Mouse (Mus musculus): ENCODE data around the gene Fbxl18. TPM values are rescaled to one million over a fixed set of nuclear protein-coding genes. Genes with fewer than 3 reads are reported as not detected.

The Fbxl18 gene
- total and polyA plus RNA-seq, 2 experiments from 2014 or later, result 27.5 to 52.8 TPM

DNA sequence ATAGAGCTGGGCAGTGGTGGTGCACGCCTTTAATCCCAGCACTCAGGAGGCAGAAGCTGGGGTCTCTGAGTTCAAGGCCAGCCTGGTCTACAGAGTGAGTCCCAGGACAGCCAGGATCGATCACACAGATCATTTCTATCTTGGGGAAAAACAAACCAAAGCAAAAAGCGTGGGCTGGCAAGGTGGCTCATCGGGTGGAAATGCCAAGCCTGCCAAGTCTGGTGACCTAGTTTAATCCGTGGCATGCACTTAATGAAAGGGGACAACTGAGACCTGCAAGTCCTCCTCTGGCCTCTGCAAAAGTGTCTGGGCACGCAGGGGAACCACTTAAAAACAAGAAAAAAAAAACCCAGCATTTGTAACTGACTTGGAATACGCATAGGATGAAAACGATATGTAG is 37.5 kb upstream of the Fbxl18 start:
- WGBS, result 73% methylated on average over 8 of the region's 8 CpGs

DNA sequence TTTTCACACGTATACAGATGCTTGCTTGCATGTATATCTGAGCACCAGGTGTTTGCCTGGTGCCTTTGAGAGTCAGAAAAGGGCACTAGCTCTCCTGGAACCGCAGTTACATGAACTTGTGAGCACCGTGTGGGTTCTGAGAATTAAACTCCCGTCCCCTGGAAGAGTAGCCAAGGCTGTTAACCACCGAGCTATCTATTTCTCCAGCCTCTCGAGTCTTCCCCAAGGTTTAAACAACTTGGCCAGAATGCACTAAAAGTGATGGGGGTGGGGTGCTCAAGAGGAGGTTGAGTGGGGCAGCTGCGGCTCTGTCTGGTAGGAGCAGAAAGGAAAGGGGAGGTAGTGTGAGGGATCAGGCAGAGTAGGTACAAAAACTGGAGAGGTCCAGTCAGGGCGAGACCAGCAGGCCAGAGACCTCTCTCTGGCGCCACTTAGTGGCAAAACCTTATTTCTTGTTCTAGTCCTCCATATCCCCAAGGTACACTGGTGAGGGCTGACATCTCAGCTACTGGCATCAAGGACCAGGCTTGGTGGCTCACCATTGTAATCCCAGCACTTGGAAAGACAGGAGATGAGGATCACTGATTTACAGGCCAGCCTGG is 37.0 kb upstream of the Fbxl18 start:
- Histone ChIP-seq H3K4me1 (ENCODE audit: insufficient read depth, low read length) (no peaks in the 10 kb centered on the region), H3K4me2 (ENCODE audit: low read depth, low read length, poor library complexity, severe bottlenecking) (no peak overlapping the region), H3K36me3 (ENCODE audit: insufficient read depth, low read length) (no peaks in the 10 kb centered on the region), H3K27me3 (ENCODE audit: insufficient read depth, low read length) (0 out of 2 replicates have a peak, but pooled peaks cover 4% of the 10 kb centered on the region), H3K4me3 (ENCODE audit: low read depth, low read length) (no peak overlapping the region), H3K9me3 (ENCODE audit: low read length) (no peaks in the 10 kb centered on the region), H3K9ac (replicated peaks; ENCODE audit: low read length, poor library complexity, severe bottlenecking) (no peak overlapping the region), H3K27ac (ENCODE audit: low read depth, low read length) (no peak overlapping the region)
- TF ChIP-seq CTCF (IDR thresholded peaks at IDR 0.05), result peak; percentile 60
- no peak for ATAC-seq (ENCODE audit: low FRiP score)
- 30% methylated on average over 9 of the region's 9 CpGs for WGBS
- DNase-seq (ENCODE audit: low spot score), result peak; percentile 68

More for the DNA sequence above, 37.5 kb upstream of the Fbxl18 start:
- no peak overlapping the region for H3K9ac ChIP-seq (replicated peaks; ENCODE audit: low read length, poor library complexity, severe bottlenecking)
- no peak overlapping the region for H3K4me3 ChIP-seq (ENCODE audit: low read depth, low read length)
- DNase-seq (ENCODE audit: low spot score) (no peak), ATAC-seq (ENCODE audit: low FRiP score) (no peak)
- no peaks in the 10 kb centered on the region for H3K9me3 ChIP-seq (ENCODE audit: low read length)
- no peak overlapping the region for H3K4me2 ChIP-seq (ENCODE audit: low read depth, low read length, poor library complexity, severe bottlenecking)
- H3K36me3 ChIP-seq (ENCODE audit: insufficient read depth, low read length), result no peaks in the 10 kb centered on the region
- no peak for TF ChIP-seq CTCF (IDR thresholded peaks at IDR 0.05)
- no peak overlapping the region for H3K27ac ChIP-seq (ENCODE audit: low read depth, low read length)
- 0 out of 2 replicates have a peak, but pooled peaks cover 4% of the 10 kb centered on the region for H3K27me3 ChIP-seq (ENCODE audit: insufficient read depth, low read length)
- no peaks in the 10 kb centered on the region for H3K4me1 ChIP-seq (ENCODE audit: insufficient read depth, low read length)

DNA sequence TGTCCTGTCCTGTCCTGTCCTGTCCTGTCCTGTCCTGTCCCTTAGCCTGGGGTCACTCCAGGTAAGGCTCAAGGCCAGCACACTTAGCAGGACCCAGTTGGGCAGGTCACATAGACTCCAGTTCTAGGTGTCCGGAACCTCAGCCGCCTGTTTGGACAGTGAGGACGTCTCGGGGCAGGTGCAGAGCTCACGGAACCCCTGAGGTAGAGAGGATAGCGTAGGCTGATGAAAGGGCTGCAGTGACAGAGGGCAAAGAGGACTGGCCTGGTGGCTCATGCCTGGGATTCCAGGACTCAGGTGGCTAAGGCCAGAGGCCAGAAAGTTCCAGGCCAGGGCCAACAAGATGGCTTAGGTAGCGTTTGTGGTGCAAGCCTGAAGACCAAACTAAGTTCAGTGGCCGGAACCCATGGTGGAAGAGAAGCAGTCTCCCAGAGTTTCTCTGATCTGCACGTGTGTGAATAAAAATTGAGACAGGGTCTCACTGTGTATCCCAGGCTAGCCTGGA is 36.1 kb upstream of the Fbxl18 start:
- Histone ChIP-seq H3K4me2 (ENCODE audit: low read depth, low read length, poor library complexity, severe bottlenecking) (no peak overlapping the region), H3K4me3 (ENCODE audit: low read depth, low read length) (no peak overlapping the region), H3K36me3 (ENCODE audit: insufficient read depth, low read length) (no peaks in the 10 kb centered on the region), H3K27me3 (ENCODE audit: insufficient read depth, low read length) (0 out of 2 replicates have a peak, but pooled peaks cover 4% of the 10 kb centered on the region), H3K27ac (ENCODE audit: low read depth, low read length) (no peak overlapping the region), H3K9me3 (ENCODE audit: low read length) (no peaks in the 10 kb centered on the region), H3K4me1 (ENCODE audit: insufficient read depth, low read length) (no peaks in the 10 kb centered on the region), H3K9ac (replicated peaks; ENCODE audit: low read length, poor library complexity, severe bottlenecking) (no peak overlapping the region)
- ATAC-seq (ENCODE audit: low FRiP score) (no peak), DNase-seq (ENCODE audit: low spot score) (no peak)
- 91% methylated on average over 9 of the region's 9 CpGs for WGBS
- TF ChIP-seq CTCF (IDR thresholded peaks at IDR 0.05), result no peak

DNA sequence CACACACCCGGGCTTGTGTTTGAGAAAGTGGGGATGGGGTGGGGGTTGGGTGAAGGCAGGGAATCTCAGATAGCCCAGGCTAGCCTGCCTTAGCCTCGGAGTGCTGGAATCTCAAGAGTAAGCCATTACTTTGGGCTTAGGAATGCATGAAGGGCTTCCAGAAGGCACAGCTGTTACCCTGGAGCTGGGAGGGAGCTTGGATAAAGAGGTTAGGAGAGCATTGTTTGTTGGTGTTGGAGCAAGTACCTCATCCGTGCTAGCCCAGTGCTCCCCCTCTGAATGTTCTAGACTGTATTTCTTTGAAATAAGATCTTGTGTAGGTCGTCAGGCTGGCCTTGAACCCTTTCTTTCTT is 34.2 kb upstream of the Fbxl18 start:
- Histone ChIP-seq H3K27ac (ENCODE audit: low read depth, low read length) (no peak overlapping the region), H3K27me3 (ENCODE audit: insufficient read depth, low read length) (0 out of 2 replicates have a peak, but pooled peaks cover 4% of the 10 kb centered on the region), H3K4me3 (ENCODE audit: low read depth, low read length) (peak overlapping the region; percentile 31), H3K4me2 (ENCODE audit: low read depth, low read length, poor library complexity, severe bottlenecking) (peak overlapping the region; percentile 58), H3K9ac (replicated peaks; ENCODE audit: low read length, poor library complexity, severe bottlenecking) (peak overlapping the region; percentile 51), H3K4me1 (ENCODE audit: insufficient read depth, low read length) (no peaks in the 10 kb centered on the region), H3K9me3 (ENCODE audit: low read length) (no peaks in the 10 kb centered on the region), H3K36me3 (ENCODE audit: insufficient read depth, low read length) (no peaks in the 10 kb centered on the region)
- no peak for TF ChIP-seq CTCF (IDR thresholded peaks at IDR 0.05)
- DNase-seq (ENCODE audit: low spot score), result no peak
- ATAC-seq (ENCODE audit: low FRiP score), result no peak
- 14% methylated on average over 4 of the region's 4 CpGs for WGBS

DNA sequence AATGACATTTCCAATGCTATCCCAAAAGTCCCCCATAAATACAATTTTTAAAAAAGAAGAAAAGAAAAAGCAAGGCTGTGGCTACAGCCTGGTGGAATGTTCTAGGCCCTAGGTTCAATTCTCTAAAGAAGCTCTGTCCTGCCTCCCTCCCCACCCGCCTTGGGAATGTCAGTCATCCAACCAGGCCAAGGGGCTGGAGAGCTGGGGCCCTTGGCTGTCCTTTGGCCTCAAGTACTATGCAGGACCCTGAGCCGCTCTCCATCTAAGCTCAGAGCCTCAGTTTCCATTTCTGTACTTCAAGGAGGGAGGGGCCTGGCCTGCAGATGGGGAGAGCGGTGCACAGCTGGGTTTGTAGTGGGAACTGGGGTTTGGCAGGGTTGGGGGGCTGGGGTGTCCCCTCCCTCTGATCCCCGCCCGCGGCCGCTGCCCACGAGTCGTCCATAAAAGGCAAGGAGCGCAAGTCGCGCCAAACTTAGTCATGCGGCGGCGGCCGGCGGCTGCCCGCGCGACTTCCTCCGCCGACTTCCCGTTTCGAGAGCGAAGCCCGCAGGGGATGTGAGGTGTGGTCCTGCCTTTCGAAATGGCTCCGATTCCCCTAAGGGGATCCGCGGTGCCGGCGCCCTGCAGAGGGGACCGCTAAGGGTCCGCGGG is 33.7 kb upstream of the Fbxl18 start:
- Histone ChIP-seq H3K27ac (ENCODE audit: low read depth, low read length) (no peak overlapping the region), H3K4me3 (ENCODE audit: low read depth, low read length) (peak overlapping the region; percentile 31), H3K27me3 (ENCODE audit: insufficient read depth, low read length) (0 out of 2 replicates have a peak, but pooled peaks cover 4% of the 10 kb centered on the region), H3K4me1 (ENCODE audit: insufficient read depth, low read length) (no peaks in the 10 kb centered on the region), H3K9ac (replicated peaks; ENCODE audit: low read length, poor library complexity, severe bottlenecking) (peak overlapping the region; percentile 51), H3K36me3 (ENCODE audit: insufficient read depth, low read length) (no peaks in the 10 kb centered on the region), H3K9me3 (ENCODE audit: low read length) (no peaks in the 10 kb centered on the region), H3K4me2 (ENCODE audit: low read depth, low read length, poor library complexity, severe bottlenecking) (peak overlapping the region; percentile 58)
- TF ChIP-seq CTCF (IDR thresholded peaks at IDR 0.05), result no peak
- 5% methylated on average over 34 of the region's 35 CpGs for WGBS
- ATAC-seq (ENCODE audit: low FRiP score) (no peak), DNase-seq (ENCODE audit: low spot score) (peak; percentile 40)

DNA sequence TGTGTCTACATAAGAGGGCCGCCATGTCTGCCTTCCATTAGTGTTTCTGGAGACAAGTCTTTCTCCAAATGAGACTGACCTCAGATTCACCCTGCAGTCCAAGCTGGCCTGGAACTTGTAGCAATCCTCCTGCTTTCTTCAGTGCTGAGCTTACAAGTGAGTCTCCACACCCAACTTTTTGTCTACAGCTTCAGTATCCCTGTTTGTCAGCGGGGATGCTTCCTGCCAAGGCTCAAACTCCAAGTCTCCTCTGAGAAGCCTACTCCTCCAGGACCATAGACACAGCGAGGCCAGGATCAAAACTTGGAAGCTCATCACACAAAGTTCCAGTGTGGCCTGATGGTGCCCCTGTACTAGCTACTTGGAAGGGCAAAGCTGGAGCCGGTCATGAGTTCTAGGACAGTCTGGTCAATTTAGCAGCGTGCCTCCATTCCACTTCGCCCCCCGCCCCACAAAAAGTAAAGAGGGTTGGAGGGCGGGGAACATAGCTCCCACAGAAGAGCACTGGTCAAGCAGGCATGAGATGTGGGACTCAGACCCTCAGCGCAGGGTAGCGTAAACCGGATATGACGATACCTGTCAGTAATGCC is 32.2 kb upstream of the Fbxl18 start:
- Histone ChIP-seq H3K36me3 (ENCODE audit: insufficient read depth, low read length) (no peaks in the 10 kb centered on the region), H3K9ac (replicated peaks; ENCODE audit: low read length, poor library complexity, severe bottlenecking) (no peak overlapping the region), H3K27ac (ENCODE audit: low read depth, low read length) (no peak overlapping the region), H3K4me2 (ENCODE audit: low read depth, low read length, poor library complexity, severe bottlenecking) (no peak overlapping the region), H3K9me3 (ENCODE audit: low read length) (no peaks in the 10 kb centered on the region), H3K27me3 (ENCODE audit: insufficient read depth, low read length) (0 out of 2 replicates have a peak, but pooled peaks cover 4% of the 10 kb centered on the region), H3K4me1 (ENCODE audit: insufficient read depth, low read length) (no peaks in the 10 kb centered on the region), H3K4me3 (ENCODE audit: low read depth, low read length) (no peak overlapping the region)
- 95% methylated on average over 12 of the region's 12 CpGs for WGBS
- DNase-seq (ENCODE audit: low spot score) (no peak), ATAC-seq (ENCODE audit: low FRiP score) (no peak)
- no peak for TF ChIP-seq CTCF (IDR thresholded peaks at IDR 0.05)
